Mouse (Mus musculus) ES-Bruce4 (cell line): ENCODE data around the gene Mrps27. TPM values are rescaled to one million over a fixed set of nuclear protein-coding genes. Genes with fewer than 3 reads are reported as not detected.

Source experiments
- H3K27ac ChIP-seq: 2 replicates; pipeline ENCODE4 v1.5.1; 2012; ENCODE audit warnings: low read length, inconsistent platforms; ENCODE audit not compliant: insufficient read depth
- H3K27me3 ChIP-seq: 2 replicates; pipeline ENCODE4 v1.6.1; 2012; ENCODE audit warnings: mild to moderate bottlenecking, low read length, inconsistent platforms; ENCODE audit not compliant: control insufficient read depth, poor library complexity, insufficient read depth, severe bottlenecking
- H3K36me3 ChIP-seq: 2 replicates; pipeline ENCODE4 v1.6.1; 2012; ENCODE audit warnings: inconsistent platforms, mild to moderate bottlenecking, low read length, moderate library complexity; ENCODE audit not compliant: control insufficient read depth, poor library complexity, insufficient read depth, severe bottlenecking
- H3K4me1 ChIP-seq: one replicate; pipeline ENCODE4 v1.8.1; 2011; ENCODE audit warnings: low read length; ENCODE audit not compliant: control insufficient read depth, insufficient read depth
- H3K4me3 ChIP-seq: 2 replicates; pipeline ENCODE4 v1.5.1; 2011; ENCODE audit warnings: low read depth, mild to moderate bottlenecking, low read length
- H3K9ac ChIP-seq: 2 replicates; pipeline ENCODE4 v1.6.1; 2012; ENCODE audit warnings: low read depth, mild to moderate bottlenecking, inconsistent platforms; ENCODE audit not compliant: poor library complexity, severe bottlenecking
- H3K9me3 ChIP-seq: replicated peaks from 2 replicates; pipeline ENCODE4 v1.6.1; 2012; ENCODE audit warnings: mild to moderate bottlenecking, low read length, inconsistent platforms; ENCODE audit not compliant: control insufficient read depth, poor library complexity, insufficient read depth, severe bottlenecking
- CTCF ChIP-seq: IDR thresholded peaks from one replicate; pipeline ENCODE4 v1.8.1; 2011; ENCODE audit warnings: low read depth, low read length
- EP300 ChIP-seq: IDR thresholded peaks from 2 replicates; pipeline ENCODE4 v1.6.1; 2011; ENCODE audit warnings: low read depth, low read length; ENCODE audit not compliant: insufficient read depth
- POLR2A ChIP-seq: IDR thresholded peaks from one replicate; pipeline ENCODE4 v1.8.1; 2011; ENCODE audit warnings: low read length; ENCODE audit not compliant: insufficient read depth
- polyA plus RNA-seq: library from polyadenylated mRNA; stranded (reverse); fragments of >200 nt; gene quantifications from 2 replicates; pipeline ENCODE4 v1.2.4, GENCODE M21; 2011; ENCODE audit warnings: low read depth; ENCODE audit not compliant: missing spikeins, insufficient read depth, insufficient read length

The Mrps27 gene
- polyA plus RNA-seq, 1 experiment: 63.1 TPM

DNA sequence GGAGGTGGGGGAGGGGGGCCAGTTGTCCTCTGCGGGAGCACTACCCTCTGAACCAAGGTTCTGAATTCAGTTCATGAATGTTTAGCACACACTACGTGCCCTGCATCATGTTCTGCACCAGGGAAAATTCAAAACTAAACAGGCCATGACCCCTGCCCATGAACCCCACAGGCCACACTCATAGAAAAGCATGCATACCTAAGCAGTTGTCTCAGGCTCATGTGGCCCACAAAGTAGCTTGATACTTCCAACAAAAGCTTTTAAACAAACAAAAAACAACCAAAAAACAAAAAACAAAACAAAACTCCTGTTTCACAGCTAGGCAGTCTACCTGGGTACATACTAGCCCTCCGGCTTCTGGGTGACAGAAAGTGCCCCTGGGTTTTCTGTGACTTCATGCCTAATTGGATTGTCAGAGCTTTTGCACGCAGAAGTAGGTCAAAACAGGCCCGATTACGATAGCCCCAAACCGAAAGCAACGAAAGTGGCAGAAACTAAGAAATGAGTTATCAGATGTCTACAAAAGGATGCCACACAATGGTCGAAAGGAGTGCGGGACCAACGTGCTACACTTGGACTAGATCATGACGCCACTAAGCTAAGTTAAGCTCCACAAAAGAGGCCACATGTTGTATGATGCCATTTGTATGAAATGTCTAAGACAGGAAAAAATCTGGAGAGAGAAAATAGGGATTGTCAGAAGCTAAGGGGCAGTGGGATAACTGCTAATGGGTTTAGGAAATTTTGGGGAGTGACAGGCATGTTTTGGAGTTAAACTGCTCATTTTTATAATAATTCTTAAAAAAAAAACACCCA lies 98.1 kb downstream of the Mrps27 start:
- Histone ChIP-seq H3K9ac (no peak overlapping the region), H3K9me3 (no peaks in the 10 kb centered on the region), H3K4me3 (no peak overlapping the region), H3K36me3 (peaks cover 4% of the 10 kb centered on the region; the same call in 1 of the 2 replicates), H3K27ac (no peak overlapping the region), H3K4me1 (peaks cover 3% of the 10 kb centered on the region), H3K27me3 (no peaks in the 10 kb centered on the region)
- TF ChIP-seq CTCF: no peak
- TF ChIP-seq POLR2A: no peak
- TF ChIP-seq EP300: no peak

DNA sequence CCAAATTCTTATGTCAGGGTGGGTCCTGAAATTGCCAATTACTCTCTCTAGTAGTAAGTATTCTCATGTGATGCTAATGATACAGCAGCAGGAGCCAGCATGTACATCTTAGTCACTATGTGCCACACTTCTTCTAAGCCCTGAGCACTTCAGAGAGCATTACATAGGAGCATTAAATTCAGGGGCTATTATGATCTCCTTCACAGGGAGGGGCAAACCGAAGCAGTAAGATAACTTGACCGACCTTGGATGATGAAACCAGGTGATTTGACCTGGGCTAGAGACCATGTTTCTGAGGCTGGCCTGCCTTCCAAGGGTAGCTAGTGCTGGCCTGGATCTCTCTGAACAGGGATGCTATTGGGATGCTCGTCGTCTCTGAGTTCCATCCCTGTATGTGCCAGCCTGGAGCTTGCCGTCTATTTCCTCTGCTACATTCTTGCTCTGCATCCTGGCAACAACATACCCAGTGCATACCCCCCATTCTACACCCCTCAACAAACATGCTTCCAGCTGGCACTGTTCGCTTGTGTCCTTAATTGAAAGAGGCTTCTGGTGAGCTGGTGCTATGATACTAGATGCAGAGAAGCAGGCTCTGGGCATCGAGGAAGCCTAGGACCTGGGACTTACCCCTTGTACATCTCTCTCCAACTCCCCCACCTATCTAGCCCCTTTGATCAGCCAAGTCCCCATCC lies 99.0 kb downstream of the Mrps27 start:
- H3K9ac ChIP-seq: no peak overlapping the region
- no peak overlapping the region for H3K4me3 ChIP-seq
- TF ChIP-seq POLR2A (no peak), CTCF (no peak), EP300 (no peak)
- peaks cover 5% of the 10 kb centered on the region for H3K4me1 ChIP-seq
- H3K9me3 ChIP-seq: no peaks in the 10 kb centered on the region; the same call in 1 of the 2 replicates
- no peaks in the 10 kb centered on the region for H3K27me3 ChIP-seq
- H3K36me3 ChIP-seq: peaks cover 4% of the 10 kb centered on the region; the same call in 1 of the 2 replicates
- peak overlapping the region; percentile 45 for H3K27ac ChIP-seq

DNA sequence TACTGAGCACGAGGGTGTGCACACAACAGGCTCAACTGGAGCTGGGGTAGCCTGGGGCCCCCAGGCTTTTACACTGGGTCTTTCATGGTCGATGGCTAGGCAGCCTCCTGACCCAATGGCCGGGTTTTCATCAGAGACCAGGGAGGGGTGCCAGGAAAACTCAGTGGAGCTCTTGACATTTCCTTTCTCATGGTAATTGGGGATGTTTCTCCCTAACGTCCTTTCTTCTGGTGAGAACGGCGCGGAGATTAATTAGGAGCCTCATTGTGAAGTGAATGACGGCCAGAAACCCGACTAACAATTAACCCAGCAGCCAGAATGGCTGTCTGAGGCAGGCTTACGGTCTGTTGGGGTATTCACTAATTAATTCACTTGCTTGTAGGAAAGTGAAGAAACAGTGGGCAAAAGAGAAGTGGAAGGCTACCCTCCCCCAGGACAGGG lies 99.9 kb downstream of the Mrps27 start:
- TF ChIP-seq POLR2A (no peak), CTCF (no peak)
- Histone ChIP-seq H3K36me3 (peaks cover 4% of the 10 kb centered on the region; the same call in 1 of the 2 replicates), H3K27me3 (no peaks in the 10 kb centered on the region), H3K27ac (peak overlapping the region; percentile 53), H3K4me3 (peak overlapping the region; percentile 7; the same call in 1 of the 2 replicates), H3K9ac (no peak overlapping the region), H3K4me1 (peaks cover 5% of the 10 kb centered on the region), H3K9me3 (no peaks in the 10 kb centered on the region; the same call in 1 of the 2 replicates)

DNA sequence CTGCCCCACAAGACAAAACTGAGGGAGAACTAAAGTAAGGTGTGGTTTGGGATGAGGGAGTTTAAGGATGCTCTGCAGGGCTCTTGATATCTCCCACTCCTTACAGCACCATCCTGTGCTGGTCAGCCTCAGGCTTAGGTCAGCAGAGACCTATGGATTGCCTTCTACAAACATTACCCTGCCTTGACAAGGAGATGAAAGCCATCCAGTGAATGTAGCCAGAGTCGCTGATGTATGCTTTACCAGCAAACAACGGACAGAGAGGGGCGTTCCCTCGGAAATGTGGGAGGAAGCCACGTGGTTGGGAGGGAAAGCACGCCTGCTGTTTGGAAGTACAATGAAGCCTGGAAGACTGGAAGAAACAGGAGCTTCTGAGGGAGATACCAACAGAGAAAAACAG lies 100.3 kb downstream of the Mrps27 start:
- H3K27ac ChIP-seq: peak overlapping the region; percentile 53
- TF ChIP-seq CTCF (no peak), EP300 (peak; percentile 70; the same call in 1 of the 2 replicates)
- peak overlapping the region; percentile 7 for H3K4me3 ChIP-seq
- peaks cover 4% of the 10 kb centered on the region; the same call in 1 of the 2 replicates for H3K36me3 ChIP-seq
- no peaks in the 10 kb centered on the region for H3K27me3 ChIP-seq
- peaks cover 5% of the 10 kb centered on the region for H3K4me1 ChIP-seq
- H3K9me3 ChIP-seq: no peaks in the 10 kb centered on the region; the same call in 1 of the 2 replicates
- no peak overlapping the region for H3K9ac ChIP-seq

- Histone ChIP-seq H3K27me3 (no peaks in the 10 kb centered on the region), H3K36me3 (no peaks in the 10 kb centered on the region), H3K9me3 (no peaks in the 10 kb centered on the region; the same call in 1 of the 2 replicates), H3K4me3 (no peak overlapping the region), H3K4me1 (peaks cover 5% of the 10 kb centered on the region), H3K27ac (no peak overlapping the region), H3K9ac (no peak overlapping the region)
- TF ChIP-seq POLR2A (no peak), CTCF (no peak), EP300 (no peak)
Observed at GRCm38 (mm10) chr13:99447002-99447401, 102.4 kb downstream of the Mrps27 start.
